Mouse (Mus musculus) testis, adult 2 months (tissue): Measurements from ENCODE around the gene Slc26a10. TPM values are rescaled to one million over a fixed set of nuclear protein-coding genes. Genes with fewer than 3 reads are reported as not detected.
"Not testable (repeated sequence)": the region's sequence is repeated elsewhere in the genome, so short reads cannot be mapped to it uniquely, and the experiment has no call there.

Experiments used
- H3K27ac ChIP-seq: fragments of 200-500 bp; 2 replicates; pipeline ENCODE4 v1.5.1; 2012; ENCODE audit warnings: low read depth, low read length; ENCODE audit not compliant: control insufficient read depth, insufficient read depth
- H3K27me3 ChIP-seq: fragments of 200-500 bp; 2 replicates; pipeline ENCODE4 v1.6.1; 2012; ENCODE audit warnings: mild to moderate bottlenecking, low read length, moderate library complexity; ENCODE audit not compliant: control insufficient read depth, insufficient read depth
- H3K36me3 ChIP-seq: fragments of 200-500 bp; 2 replicates; pipeline ENCODE4 v1.6.1; 2012; ENCODE audit warnings: mild to moderate bottlenecking, low read length; ENCODE audit not compliant: control insufficient read depth, insufficient read depth
- H3K4me1 ChIP-seq: fragments of 200-500 bp; 2 replicates; pipeline ENCODE4 v1.6.1; 2012; ENCODE audit warnings: low read length; ENCODE audit not compliant: control insufficient read depth, insufficient read depth
- H3K4me3 ChIP-seq: fragments of 200-500 bp; 2 replicates; pipeline ENCODE4 v1.5.1; 2012; ENCODE audit warnings: low read depth, mild to moderate bottlenecking, low read length, moderate library complexity, mixed read lengths; ENCODE audit not compliant: control insufficient read depth
- CTCF ChIP-seq: fragments of 200-500 bp; IDR thresholded peaks from 2 replicates; pipeline ENCODE4 v1.5.1; 2012; ENCODE audit warnings: low read depth, mild to moderate bottlenecking, inconsistent platforms, low read length, moderate library complexity; ENCODE audit not compliant: control insufficient read depth, insufficient read depth, insufficient replicate concordance
- POLR2A ChIP-seq: fragments of 200-500 bp; IDR thresholded peaks from 2 replicates; pipeline ENCODE4 v1.6.1; 2012; ENCODE audit warnings: low read depth, mild to moderate bottlenecking, inconsistent platforms, low read length, moderate library complexity; ENCODE audit not compliant: control insufficient read depth
- polyA plus RNA-seq: library from polyadenylated mRNA; depleted of rRNA; stranded (reverse); fragments of >200 nt; gene quantifications from 2 replicates; pipeline ENCODE4 v1.2.3, GENCODE M21; 2012

Gene Slc26a10
- polyA plus RNA-seq, 1 experiment: 11.5 TPM

DNA sequence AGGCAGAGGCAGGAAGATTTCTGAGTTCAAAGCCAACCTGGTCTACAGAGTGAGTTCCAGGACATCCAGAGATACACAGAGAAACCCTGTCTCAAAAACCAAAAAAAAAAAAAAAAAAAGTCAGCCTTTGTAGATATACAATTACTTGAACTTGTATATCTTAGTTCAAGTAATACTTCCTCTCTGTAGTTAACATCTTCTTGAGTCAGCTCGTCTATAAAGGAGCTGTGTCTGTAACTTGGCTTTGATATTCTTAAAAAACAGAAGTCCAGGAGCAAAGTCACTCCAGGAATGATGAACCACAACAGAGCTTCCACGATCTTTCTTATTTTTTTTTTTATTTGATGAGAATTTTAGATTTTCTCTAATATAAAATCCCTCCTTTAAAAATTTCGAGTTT, 19.7 kb downstream of the Slc26a10 start:
- H3K36me3 ChIP-seq: no peaks in the 10 kb centered on the region
- H3K4me1 ChIP-seq: peaks cover 2% of the 10 kb centered on the region
- no peaks in the 10 kb centered on the region for H3K27me3 ChIP-seq
- TF ChIP-seq CTCF: no peak
- TF ChIP-seq POLR2A: no peak
- H3K4me3 ChIP-seq: no peak overlapping the region
- no peak overlapping the region for H3K27ac ChIP-seq

DNA sequence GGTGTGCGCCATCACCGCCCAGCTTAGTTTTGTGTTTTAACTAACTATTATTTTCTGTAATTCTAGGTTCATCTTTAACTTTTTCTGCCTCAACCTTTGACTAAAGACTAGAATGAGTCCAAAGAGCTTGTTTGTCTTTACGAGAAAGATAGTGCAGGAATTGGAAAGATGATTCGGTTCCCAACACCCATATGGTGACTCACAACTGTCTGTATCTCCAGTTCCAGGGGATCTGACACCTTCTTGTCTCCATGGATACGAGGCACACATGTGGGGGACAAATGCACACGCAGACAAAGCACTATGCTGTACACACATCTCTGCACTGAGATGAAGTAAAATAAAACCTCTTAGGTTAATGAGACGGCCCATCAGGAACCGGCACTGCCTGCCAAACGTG, 20.4 kb downstream of the Slc26a10 start:
- Histone ChIP-seq H3K27me3 (no peaks in the 10 kb centered on the region), H3K4me1 (no peaks in the 10 kb centered on the region), H3K4me3 (no peak overlapping the region), H3K27ac (no peak overlapping the region), H3K36me3 (no peaks in the 10 kb centered on the region)
- no peak for TF ChIP-seq CTCF
- no peak for TF ChIP-seq POLR2A

DNA sequence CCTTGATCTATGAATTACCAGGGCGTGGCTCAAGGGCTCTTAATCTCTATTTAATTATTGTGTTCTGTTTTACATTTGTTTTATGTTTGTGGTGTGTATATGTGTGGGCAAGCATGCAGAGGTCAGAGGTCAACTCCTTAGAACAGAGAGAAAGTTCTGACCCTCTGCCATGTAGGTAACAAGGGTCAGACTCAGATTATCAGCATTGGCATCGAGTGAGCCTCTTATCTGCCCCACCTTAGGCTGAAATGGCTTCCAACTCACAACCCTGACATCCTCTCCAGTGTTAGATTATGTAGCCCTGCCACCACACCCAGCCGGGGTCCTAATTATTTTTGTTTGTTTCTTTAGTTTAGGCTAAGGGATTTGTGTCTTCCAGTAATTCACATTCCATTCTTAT, 22.0 kb downstream of the Slc26a10 start:
- H3K4me3 ChIP-seq: no peak overlapping the region
- H3K36me3 ChIP-seq: no peaks in the 10 kb centered on the region
- H3K4me1 ChIP-seq: no peaks in the 10 kb centered on the region
- no peak for TF ChIP-seq POLR2A
- TF ChIP-seq CTCF: no peak
- H3K27ac ChIP-seq: no peak overlapping the region
- no peaks in the 10 kb centered on the region for H3K27me3 ChIP-seq

DNA sequence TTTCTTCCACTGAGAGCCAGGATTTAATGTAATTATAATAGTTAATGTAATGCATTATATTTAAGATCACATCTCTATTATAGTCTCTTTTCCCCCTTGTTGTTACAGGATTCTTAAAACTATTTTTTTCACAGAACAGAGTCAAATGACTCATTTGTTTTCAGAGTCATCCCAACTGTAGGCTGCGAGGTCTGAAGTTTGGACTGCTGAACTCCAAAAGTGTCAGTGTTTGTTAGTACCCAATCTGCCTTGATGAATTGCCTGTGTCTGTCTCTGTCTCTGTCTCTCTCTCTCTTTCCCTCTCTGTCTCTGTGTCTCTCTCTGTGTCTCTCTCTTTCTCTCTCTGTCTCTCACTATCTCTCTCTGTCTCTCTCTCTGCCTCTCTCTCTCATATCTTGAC, 23.9 kb downstream of the Slc26a10 start:
- no peaks in the 10 kb centered on the region for H3K36me3 ChIP-seq
- no peak overlapping the region for H3K27ac ChIP-seq
- H3K4me1 ChIP-seq: no peaks in the 10 kb centered on the region
- no peak for TF ChIP-seq CTCF
- no peak for TF ChIP-seq POLR2A
- H3K27me3 ChIP-seq: no peaks in the 10 kb centered on the region
- no peak overlapping the region for H3K4me3 ChIP-seq

DNA sequence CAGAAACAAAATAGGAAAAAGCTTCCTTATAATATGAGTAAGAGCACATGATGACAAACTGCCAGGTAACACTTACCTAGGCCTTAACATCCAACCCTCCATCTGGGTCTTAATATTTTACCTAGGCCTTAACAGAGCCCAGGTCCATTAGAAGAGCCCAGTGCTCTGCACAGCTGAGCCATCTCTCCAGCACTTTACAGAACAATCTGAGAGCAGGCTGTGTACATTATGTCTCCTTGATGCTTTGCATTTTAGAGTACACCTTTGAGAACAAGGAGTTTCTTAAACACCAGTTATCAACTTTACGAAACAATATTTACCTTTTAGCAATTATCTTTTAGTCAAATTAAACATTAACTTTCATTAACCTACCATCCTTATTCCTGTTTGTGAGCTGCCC, 24.4 kb downstream of the Slc26a10 start:
- no peaks in the 10 kb centered on the region for H3K27me3 ChIP-seq
- H3K27ac ChIP-seq: no peak overlapping the region
- H3K4me1 ChIP-seq: no peaks in the 10 kb centered on the region
- no peak for TF ChIP-seq POLR2A
- TF ChIP-seq CTCF: no peak
- H3K36me3 ChIP-seq: no peaks in the 10 kb centered on the region
- H3K4me3 ChIP-seq: no peak overlapping the region

DNA sequence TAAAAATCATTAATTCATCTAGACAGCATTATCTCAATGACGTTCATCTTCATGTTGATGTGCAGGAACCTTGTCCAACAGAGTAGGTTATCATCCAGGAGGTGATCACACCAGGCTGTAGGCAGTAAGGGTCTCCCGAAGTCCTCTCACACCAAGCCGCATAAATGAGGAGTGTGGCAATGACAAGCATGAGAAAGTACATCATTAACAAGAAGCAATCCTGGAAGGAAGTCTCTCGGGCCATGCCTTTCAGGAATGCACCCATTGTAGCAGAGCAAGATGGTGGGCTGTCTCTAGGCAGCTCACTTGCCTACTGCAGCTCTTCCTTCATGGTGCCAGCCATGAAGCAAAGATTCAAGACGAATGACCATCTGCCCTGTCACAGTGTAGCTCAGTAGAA, 25.8 kb downstream of the Slc26a10 start:
- H3K4me1 ChIP-seq: no peaks in the 10 kb centered on the region
- no peaks in the 10 kb centered on the region for H3K36me3 ChIP-seq
- no peak overlapping the region for H3K4me3 ChIP-seq
- no peak overlapping the region for H3K27ac ChIP-seq
- TF ChIP-seq CTCF: no peak
- TF ChIP-seq POLR2A: no peak
- H3K27me3 ChIP-seq: no peaks in the 10 kb centered on the region

DNA sequence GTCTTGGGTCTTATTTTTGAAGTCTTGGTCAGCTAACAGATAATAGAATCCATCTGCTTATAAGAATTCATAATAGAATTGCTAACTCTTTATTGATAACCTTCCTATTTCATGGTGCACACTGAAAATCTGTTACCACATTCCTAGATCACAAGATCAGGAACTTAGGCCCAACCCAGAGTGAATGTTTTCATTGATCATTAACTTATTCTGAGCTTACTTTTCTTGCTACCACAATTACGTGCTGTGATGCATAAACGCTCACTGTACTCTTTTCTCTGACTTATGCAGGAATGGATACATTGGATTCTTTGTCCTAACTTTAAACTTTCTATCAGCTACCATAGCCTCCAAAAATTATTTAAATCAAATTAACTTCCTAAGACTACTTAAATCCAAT, 26.2 kb downstream of the Slc26a10 start:
- Histone ChIP-seq H3K27me3 (no peaks in the 10 kb centered on the region), H3K27ac (no peak overlapping the region), H3K4me1 (no peaks in the 10 kb centered on the region), H3K36me3 (no peaks in the 10 kb centered on the region), H3K4me3 (no peak overlapping the region)
- TF ChIP-seq CTCF (no peak), POLR2A (no peak)

DNA sequence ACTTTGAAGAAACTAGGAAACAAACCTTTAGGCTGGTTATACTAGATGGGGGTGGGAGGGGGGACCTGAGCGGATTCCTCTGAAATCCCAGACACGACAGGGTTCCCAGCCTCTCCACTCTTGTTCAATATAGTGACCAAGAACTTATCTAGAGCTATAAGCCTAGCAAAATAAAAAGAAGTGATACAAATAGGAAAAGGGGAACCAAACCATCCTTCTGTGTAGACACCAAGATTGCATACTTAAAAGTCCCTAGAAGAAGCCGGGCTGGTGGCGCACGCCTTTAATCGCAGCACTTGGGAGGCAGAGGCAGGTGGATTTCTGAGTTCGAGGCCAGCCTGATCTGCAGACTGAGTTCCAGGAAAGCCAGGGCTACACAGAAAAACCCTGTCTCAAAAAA, 27.1 kb downstream of the Slc26a10 start:
- no peaks in the 10 kb centered on the region for H3K27me3 ChIP-seq
- H3K36me3 ChIP-seq: no peaks in the 10 kb centered on the region
- no peak overlapping the region for H3K27ac ChIP-seq
- H3K4me3 ChIP-seq: no peak overlapping the region
- TF ChIP-seq POLR2A (no peak), CTCF (no peak)
- no peaks in the 10 kb centered on the region for H3K4me1 ChIP-seq

DNA sequence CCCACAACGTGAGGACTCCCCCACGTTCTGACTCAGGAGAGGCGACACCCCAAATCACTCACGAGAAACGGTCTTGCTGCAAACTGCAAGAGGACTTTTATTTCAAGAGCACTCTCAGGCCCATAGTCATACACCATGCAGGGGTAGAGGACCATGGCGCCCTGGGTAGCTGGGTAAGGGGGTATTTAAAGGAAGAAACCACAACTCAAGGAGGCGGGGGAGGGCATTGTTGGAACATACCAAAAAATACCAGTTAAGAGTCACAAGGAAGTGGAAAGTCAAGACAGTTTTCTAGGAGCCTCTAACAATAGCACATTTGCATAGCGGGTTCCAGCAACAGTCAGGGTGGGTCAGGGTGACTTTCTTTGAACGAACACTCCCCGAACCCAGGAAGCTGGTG, 27.9 kb downstream of the Slc26a10 start:
- H3K27me3 ChIP-seq, H3K27ac ChIP-seq, H3K4me1 ChIP-seq, H3K36me3 ChIP-seq, H3K4me3 ChIP-seq: not testable (repeated sequence)

DNA sequence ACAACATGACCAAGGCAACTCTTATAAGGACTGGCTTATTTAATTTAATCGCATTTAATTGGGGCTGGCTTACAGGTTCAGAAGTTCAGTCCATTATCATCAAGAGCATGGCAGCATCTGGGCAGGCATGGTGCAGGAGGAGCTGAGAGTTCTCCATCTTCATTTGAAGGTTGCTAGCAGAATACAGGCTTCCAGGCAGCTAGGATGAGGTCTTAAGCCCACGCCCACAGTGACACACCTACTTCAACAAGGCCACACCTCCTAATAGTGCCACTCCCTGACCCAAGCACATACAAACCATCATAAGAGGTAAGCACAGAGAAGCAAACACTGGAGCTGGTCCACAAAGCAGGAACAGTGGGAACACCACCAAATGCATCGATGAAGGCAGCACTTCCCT, 29.2 kb downstream of the Slc26a10 start:
- H3K4me3 ChIP-seq, H3K36me3 ChIP-seq, H3K4me1 ChIP-seq, H3K27ac ChIP-seq, H3K27me3 ChIP-seq: not testable (repeated sequence)
